Mouse (Mus musculus): ENCODE measurements at regions not wholly inside any gene's neighbourhood (a gene's known extent, or its start where the extent isn't known, plus 50 kb on each side); places are given as distances from the start of the nearest gene placed in this dataset.

DNA sequence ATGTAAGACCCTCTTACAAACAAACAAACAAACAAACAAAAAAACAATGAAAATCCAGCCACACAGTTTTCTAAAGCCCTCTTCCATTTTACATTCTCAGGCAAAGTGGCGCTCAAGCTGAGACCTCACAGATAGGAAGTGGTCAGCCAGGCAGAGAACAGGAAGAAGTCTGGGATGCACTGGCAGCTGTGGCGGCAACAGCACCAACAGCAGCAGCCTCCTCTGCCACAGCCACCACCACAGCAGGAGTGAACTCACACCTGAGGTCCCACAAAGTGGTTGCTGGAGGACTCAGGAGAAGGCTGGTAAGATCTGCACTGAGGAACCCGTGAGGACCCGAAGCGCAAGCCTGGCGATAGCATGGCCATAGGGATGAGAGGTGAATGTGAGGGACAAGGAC, 156.3 kb downstream of the Grm4 start:
- no peaks in the 10 kb centered on the region for H3K9me3 ChIP-seq (ENCODE audit: control insufficient read depth, low read length)
- 90% methylated on average over 6 of the region's 6 CpGs for WGBS
- no peak for ATAC-seq (ENCODE audit: low read depth)

DNA sequence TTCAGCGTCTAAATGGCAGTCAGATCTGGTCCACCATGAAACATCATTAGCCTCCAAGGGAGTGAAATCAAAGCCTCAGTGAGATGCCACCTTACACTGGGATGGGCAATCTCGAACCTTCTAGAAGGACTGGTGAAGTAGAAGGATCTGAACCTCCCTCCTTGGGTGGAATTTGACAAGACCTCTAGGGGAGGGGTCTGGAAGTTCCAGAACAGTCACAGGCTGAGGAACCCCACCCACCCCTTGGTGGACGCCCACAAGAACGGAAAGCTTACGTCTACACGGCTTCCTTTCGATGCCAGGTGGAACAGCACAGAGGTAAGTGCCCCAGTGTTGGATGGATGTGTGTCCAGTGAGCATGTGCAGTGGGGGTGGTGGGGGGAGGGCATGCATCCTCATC, 156.9 kb downstream of the Grm4 start:
- H3K4me3 ChIP-seq (ENCODE audit: low read depth, low read length), result no peak overlapping the region
- H3K36me3 ChIP-seq (ENCODE audit: control insufficient read depth, insufficient read depth, low read length), result no peaks in the 10 kb centered on the region
- H3K9ac ChIP-seq (replicated peaks; ENCODE audit: low read depth, low read length), result no peak overlapping the region
- WGBS, result 91% methylated on average over 7 of the region's 7 CpGs
- no peak for ATAC-seq (ENCODE audit: low read depth)
- no peaks in the 10 kb centered on the region for H3K4me1 ChIP-seq (ENCODE audit: control insufficient read depth, insufficient read depth, low read length)
- H3K9me3 ChIP-seq (ENCODE audit: control insufficient read depth, low read length), result no peaks in the 10 kb centered on the region
- H3K4me2 ChIP-seq (ENCODE audit: low read depth, low read length), result no peak overlapping the region
- no peak overlapping the region for H3K27ac ChIP-seq (ENCODE audit: low read depth, low read length)
- no peaks in the 10 kb centered on the region for H3K27me3 ChIP-seq (ENCODE audit: control insufficient read depth, insufficient read depth, low read length)

More for the DNA sequence above, 156.3 kb downstream of the Grm4 start:
- no peak overlapping the region for H3K4me2 ChIP-seq (ENCODE audit: low read depth, low read length)
- no peaks in the 10 kb centered on the region for H3K4me1 ChIP-seq (ENCODE audit: control insufficient read depth, insufficient read depth, low read length)
- no peaks in the 10 kb centered on the region for H3K27me3 ChIP-seq (ENCODE audit: control insufficient read depth, insufficient read depth, low read length)
- no peak overlapping the region for H3K27ac ChIP-seq (ENCODE audit: low read depth, low read length)
- H3K9ac ChIP-seq (replicated peaks; ENCODE audit: low read depth, low read length), result no peak overlapping the region
- H3K4me3 ChIP-seq (ENCODE audit: low read depth, low read length), result no peak overlapping the region
- no peaks in the 10 kb centered on the region for H3K36me3 ChIP-seq (ENCODE audit: control insufficient read depth, insufficient read depth, low read length)

DNA sequence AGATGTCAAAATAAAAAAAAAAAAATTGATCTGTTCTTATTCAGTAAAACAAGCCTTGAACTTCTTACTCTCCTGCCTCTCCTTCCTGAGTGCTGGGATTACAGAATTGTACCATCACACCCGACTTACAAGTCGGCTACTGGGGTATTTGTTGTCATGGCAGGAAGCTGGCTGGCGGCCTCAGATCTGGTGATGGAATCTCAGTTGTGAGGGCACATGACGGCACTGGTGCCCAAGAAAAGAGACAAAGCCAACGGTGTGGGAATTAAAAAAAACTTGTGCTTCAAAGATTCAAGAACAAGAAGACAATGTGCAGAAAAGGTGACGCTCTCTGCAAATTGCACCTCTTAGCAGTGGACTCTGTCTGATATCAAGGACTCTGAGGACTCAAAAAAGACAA, 157.3 kb downstream of the Grm4 start:
- no peak overlapping the region for H3K4me2 ChIP-seq (ENCODE audit: low read depth, low read length)
- no peak overlapping the region for H3K27ac ChIP-seq (ENCODE audit: low read depth, low read length)
- 89% methylated on average over 6 of the region's 6 CpGs for WGBS
- H3K9me3 ChIP-seq (ENCODE audit: control insufficient read depth, low read length), result no peaks in the 10 kb centered on the region
- no peaks in the 10 kb centered on the region for H3K27me3 ChIP-seq (ENCODE audit: control insufficient read depth, insufficient read depth, low read length)
- no peaks in the 10 kb centered on the region for H3K36me3 ChIP-seq (ENCODE audit: control insufficient read depth, insufficient read depth, low read length)
- H3K4me1 ChIP-seq (ENCODE audit: control insufficient read depth, insufficient read depth, low read length), result no peaks in the 10 kb centered on the region
- no peak overlapping the region for H3K9ac ChIP-seq (replicated peaks; ENCODE audit: low read depth, low read length)
- H3K4me3 ChIP-seq (ENCODE audit: low read depth, low read length), result no peak overlapping the region
- no peak for ATAC-seq (ENCODE audit: low read depth)

DNA sequence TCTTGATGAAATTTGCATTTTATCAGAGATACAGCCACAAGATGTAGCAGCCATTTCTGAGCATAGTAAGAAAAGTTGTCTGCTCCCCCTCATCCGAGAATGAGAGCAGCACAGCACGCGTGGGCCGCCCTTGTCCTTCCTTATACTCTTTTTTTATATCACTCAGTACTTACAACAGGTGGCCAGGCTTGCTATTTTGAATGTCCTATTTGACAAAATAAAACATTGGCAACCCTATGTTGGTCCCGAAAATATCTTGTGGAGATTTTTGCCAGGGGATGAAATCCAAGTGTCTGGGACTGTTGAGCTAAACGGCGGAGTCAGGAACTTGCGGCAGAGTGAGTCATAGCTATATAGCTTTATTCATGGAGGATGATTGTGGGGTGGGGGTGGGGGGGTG, 158.0 kb upstream of the Lemd2 start:
- WGBS, result 92% methylated on average over 8 of the region's 8 CpGs
- H3K4me1 ChIP-seq (ENCODE audit: control insufficient read depth, insufficient read depth, low read length), result no peaks in the 10 kb centered on the region
- no peaks in the 10 kb centered on the region for H3K27me3 ChIP-seq (ENCODE audit: control insufficient read depth, insufficient read depth, low read length)
- no peaks in the 10 kb centered on the region for H3K9me3 ChIP-seq (ENCODE audit: control insufficient read depth, low read length)
- no peaks in the 10 kb centered on the region for H3K36me3 ChIP-seq (ENCODE audit: control insufficient read depth, insufficient read depth, low read length)
- no peak overlapping the region for H3K4me3 ChIP-seq (ENCODE audit: low read depth, low read length)
- ATAC-seq (ENCODE audit: low read depth), result no peak
- H3K4me2 ChIP-seq (ENCODE audit: low read depth, low read length), result no peak overlapping the region
- H3K9ac ChIP-seq (replicated peaks; ENCODE audit: low read depth, low read length), result no peak overlapping the region
- H3K27ac ChIP-seq (ENCODE audit: low read depth, low read length), result no peak overlapping the region

DNA sequence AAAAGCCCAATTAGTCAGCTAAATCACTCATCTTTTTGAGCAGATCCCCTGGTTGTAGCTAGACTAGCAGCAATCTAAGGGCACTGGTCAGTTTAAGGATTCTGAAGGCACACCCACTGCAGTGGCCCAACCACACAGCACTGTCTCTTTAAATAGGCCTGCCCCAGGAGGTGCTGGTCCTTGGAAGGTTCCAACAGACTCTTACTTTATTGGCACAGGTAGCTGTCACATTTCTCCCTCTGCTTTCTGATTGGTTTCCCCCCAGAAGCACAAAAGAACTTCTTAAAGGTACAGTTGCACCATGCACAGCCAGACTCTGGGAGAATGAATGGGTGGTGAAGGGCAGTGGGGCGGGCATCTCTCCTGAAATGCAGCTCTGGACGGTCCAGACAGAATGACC, 157.1 kb upstream of the Lemd2 start:
- peak; percentile 51 for ATAC-seq (ENCODE audit: low read depth)

DNA sequence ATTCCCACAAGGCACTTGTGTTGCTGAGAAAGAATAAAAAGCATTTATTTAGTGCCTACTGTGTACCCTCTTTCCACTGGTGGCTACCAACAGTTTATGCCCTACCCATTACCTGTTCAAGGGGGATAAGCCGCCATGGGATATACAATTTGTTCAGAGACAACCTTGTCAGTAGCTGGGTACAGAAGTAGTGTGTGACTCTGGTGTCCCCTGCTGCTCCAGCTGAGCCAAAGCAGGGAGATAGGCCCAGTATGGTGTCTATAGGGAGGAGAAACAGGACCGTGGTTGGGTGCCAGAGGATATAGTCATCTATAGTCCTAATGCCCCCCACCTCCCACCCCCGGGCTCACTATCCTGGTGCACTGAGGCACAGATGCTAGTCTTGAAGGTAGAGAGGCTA, 152.6 kb upstream of the Lemd2 start:
- Histone ChIP-seq H3K4me3 (ENCODE audit: low read depth, low read length) (no peak overlapping the region), H3K27ac (ENCODE audit: low read depth, low read length) (no peak overlapping the region), H3K9me3 (ENCODE audit: control insufficient read depth, low read length) (no peaks in the 10 kb centered on the region), H3K4me2 (ENCODE audit: low read depth, low read length) (no peak overlapping the region), H3K36me3 (ENCODE audit: control insufficient read depth, insufficient read depth, low read length) (no peaks in the 10 kb centered on the region), H3K9ac (replicated peaks; ENCODE audit: low read depth, low read length) (no peak overlapping the region), H3K4me1 (ENCODE audit: control insufficient read depth, insufficient read depth, low read length) (no peaks in the 10 kb centered on the region), H3K27me3 (ENCODE audit: control insufficient read depth, insufficient read depth, low read length) (no peaks in the 10 kb centered on the region)
- ATAC-seq (ENCODE audit: low read depth), result no peak
- 89% methylated on average over 3 of the region's 3 CpGs for WGBS

More for the DNA sequence above, 157.1 kb upstream of the Lemd2 start:
- Histone ChIP-seq H3K36me3 (ENCODE audit: control insufficient read depth, insufficient read depth, low read length) (no peaks in the 10 kb centered on the region), H3K4me1 (ENCODE audit: control insufficient read depth, insufficient read depth, low read length) (no peaks in the 10 kb centered on the region), H3K27ac (ENCODE audit: low read depth, low read length) (no peak overlapping the region), H3K9ac (replicated peaks; ENCODE audit: low read depth, low read length) (no peak overlapping the region), H3K27me3 (ENCODE audit: control insufficient read depth, insufficient read depth, low read length) (no peaks in the 10 kb centered on the region), H3K4me2 (ENCODE audit: low read depth, low read length) (no peak overlapping the region), H3K9me3 (ENCODE audit: control insufficient read depth, low read length) (no peaks in the 10 kb centered on the region), H3K4me3 (ENCODE audit: low read depth, low read length) (no peak overlapping the region)
- whole genome bisulfite sequencing, result 70% methylated on average over 2 of the region's 2 CpGs

DNA sequence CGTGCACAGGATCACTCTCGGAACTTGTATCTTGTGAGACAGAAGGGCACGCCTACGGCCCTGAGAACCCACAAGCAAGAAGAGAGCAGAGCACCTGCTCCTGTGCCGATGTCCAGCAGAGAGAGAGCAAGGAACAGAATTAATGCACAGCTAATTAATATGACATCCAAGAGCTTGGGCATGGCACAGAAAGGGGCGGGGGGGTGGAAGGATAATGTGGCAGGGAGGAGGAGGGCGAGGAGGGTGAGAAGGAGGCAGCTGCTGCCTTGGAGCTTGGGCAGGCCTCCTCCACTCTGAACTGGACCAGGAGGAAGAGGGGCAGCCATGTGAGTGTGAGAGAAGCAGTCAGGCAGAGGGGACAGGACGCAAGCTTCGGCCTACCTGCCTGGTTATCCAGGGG, 151.4 kb upstream of the Lemd2 start:
- no peak for ATAC-seq (ENCODE audit: low read depth)
- Histone ChIP-seq H3K4me1 (ENCODE audit: control insufficient read depth, insufficient read depth, low read length) (no peaks in the 10 kb centered on the region), H3K27ac (ENCODE audit: low read depth, low read length) (no peak overlapping the region), H3K36me3 (ENCODE audit: control insufficient read depth, insufficient read depth, low read length) (no peaks in the 10 kb centered on the region), H3K4me2 (ENCODE audit: low read depth, low read length) (no peak overlapping the region), H3K27me3 (ENCODE audit: control insufficient read depth, insufficient read depth, low read length) (no peaks in the 10 kb centered on the region), H3K9me3 (ENCODE audit: control insufficient read depth, low read length) (no peaks in the 10 kb centered on the region), H3K9ac (replicated peaks; ENCODE audit: low read depth, low read length) (no peak overlapping the region), H3K4me3 (ENCODE audit: low read depth, low read length) (no peak overlapping the region)
- 81% methylated on average over 9 of the region's 9 CpGs for WGBS

DNA sequence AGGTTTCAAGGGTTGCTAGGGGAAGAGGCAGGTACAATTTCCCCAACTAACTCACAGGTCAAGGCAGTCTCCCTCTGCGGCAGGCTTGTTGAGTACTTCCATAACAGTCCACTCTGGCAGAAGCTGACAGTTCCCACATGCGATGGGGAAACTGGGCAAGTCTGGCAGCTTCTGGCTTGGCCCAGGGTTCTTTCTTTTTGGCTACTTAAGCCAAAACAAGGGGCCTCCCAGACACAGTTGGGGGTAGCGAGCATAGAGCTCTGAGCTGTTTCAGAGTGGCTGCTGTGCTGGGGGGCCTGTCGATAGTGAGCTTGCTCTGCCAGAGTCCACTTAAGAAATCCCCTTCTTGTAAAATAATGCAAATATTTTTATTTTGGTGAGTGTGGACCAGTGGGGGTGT, 150.8 kb upstream of the Lemd2 start:
- no peaks in the 10 kb centered on the region for H3K4me1 ChIP-seq (ENCODE audit: control insufficient read depth, insufficient read depth, low read length)
- no peaks in the 10 kb centered on the region for H3K9me3 ChIP-seq (ENCODE audit: control insufficient read depth, low read length)
- no peak overlapping the region for H3K4me2 ChIP-seq (ENCODE audit: low read depth, low read length)
- H3K27ac ChIP-seq (ENCODE audit: low read depth, low read length), result no peak overlapping the region
- no peaks in the 10 kb centered on the region for H3K36me3 ChIP-seq (ENCODE audit: control insufficient read depth, insufficient read depth, low read length)
- no peak for ATAC-seq (ENCODE audit: low read depth)
- no peaks in the 10 kb centered on the region for H3K27me3 ChIP-seq (ENCODE audit: control insufficient read depth, insufficient read depth, low read length)
- WGBS, result 92% methylated on average over 4 of the region's 4 CpGs
- H3K9ac ChIP-seq (replicated peaks; ENCODE audit: low read depth, low read length), result no peak overlapping the region
- no peak overlapping the region for H3K4me3 ChIP-seq (ENCODE audit: low read depth, low read length)

DNA sequence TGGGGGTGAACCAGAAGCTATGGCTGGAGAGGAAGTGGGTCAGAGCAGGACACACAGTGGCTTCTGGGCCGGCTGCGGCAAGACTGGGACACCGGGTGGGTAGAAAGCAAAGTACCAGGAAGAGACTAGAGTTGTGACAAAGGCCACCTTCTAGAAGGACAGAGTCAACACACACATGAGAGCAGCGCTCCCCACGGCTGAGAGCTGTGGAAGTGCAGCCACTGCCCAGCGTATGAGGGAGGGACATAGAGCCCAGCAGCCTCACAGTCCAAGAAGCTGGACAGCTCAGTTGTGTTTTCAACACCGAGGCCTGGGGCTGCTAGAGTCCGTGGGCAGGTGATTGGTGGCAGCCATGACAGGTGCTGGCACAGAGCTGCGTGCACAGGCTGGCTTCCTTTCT, 145.6 kb upstream of the Lemd2 start:
- H3K4me3 ChIP-seq (ENCODE audit: low read depth, low read length), result no peak overlapping the region
- no peaks in the 10 kb centered on the region for H3K9me3 ChIP-seq (ENCODE audit: control insufficient read depth, low read length)
- no peak overlapping the region for H3K4me2 ChIP-seq (ENCODE audit: low read depth, low read length)
- 89% methylated on average over 9 of the region's 9 CpGs for WGBS
- H3K4me1 ChIP-seq (ENCODE audit: control insufficient read depth, insufficient read depth, low read length), result no peaks in the 10 kb centered on the region
- no peaks in the 10 kb centered on the region for H3K36me3 ChIP-seq (ENCODE audit: control insufficient read depth, insufficient read depth, low read length)
- no peak overlapping the region for H3K9ac ChIP-seq (replicated peaks; ENCODE audit: low read depth, low read length)
- no peaks in the 10 kb centered on the region for H3K27me3 ChIP-seq (ENCODE audit: control insufficient read depth, insufficient read depth, low read length)
- H3K27ac ChIP-seq (ENCODE audit: low read depth, low read length), result no peak overlapping the region
- ATAC-seq (ENCODE audit: low read depth), result no peak

DNA sequence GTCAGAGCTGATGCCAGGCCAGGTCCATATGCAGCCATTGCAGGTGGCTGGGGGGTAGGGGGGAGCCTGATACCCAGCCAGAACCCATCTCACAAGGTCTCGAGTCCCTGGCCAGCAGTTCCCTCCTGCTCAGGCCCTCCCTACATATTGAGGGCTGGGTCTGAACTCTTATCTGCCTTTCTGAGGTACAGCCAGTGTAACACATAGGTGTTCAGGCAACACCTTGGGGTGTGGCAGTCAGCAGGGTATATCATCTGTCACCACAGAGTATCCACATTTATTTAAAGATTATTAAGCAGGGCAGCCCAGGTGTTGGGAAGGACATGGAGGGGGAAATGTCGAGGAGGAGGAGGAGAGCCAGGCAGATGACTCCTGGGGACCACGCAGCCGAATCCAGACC, 145.2 kb upstream of the Lemd2 start:
- H3K9ac ChIP-seq (replicated peaks; ENCODE audit: low read depth, low read length), result no peak overlapping the region
- no peak overlapping the region for H3K27ac ChIP-seq (ENCODE audit: low read depth, low read length)
- no peaks in the 10 kb centered on the region for H3K9me3 ChIP-seq (ENCODE audit: control insufficient read depth, low read length)
- H3K4me2 ChIP-seq (ENCODE audit: low read depth, low read length), result no peak overlapping the region
- WGBS, result 93% methylated on average over 4 of the region's 4 CpGs
- ATAC-seq (ENCODE audit: low read depth), result no peak
- H3K4me1 ChIP-seq (ENCODE audit: control insufficient read depth, insufficient read depth, low read length), result no peaks in the 10 kb centered on the region
- H3K36me3 ChIP-seq (ENCODE audit: control insufficient read depth, insufficient read depth, low read length), result no peaks in the 10 kb centered on the region
- no peak overlapping the region for H3K4me3 ChIP-seq (ENCODE audit: low read depth, low read length)
- H3K27me3 ChIP-seq (ENCODE audit: control insufficient read depth, insufficient read depth, low read length), result no peaks in the 10 kb centered on the region
